Mouse (Mus musculus) kidney, embryonic 16.5 days (tissue): ENCODE measurements at regions not wholly inside any gene's neighbourhood (a gene's known extent, or its start where the extent isn't known, plus 50 kb on each side); places are given as distances from the start of the nearest gene placed in this dataset.

ENCODE experiments used
- ATAC-seq: fragments of 200-750 bp; cut with Nextera tagmentation; 2 replicates; pipeline ENCODE4 v1.8.0; 2017; ENCODE audit warnings: moderate TSS enrichment; ENCODE audit not compliant: low FRiP score, low TSS enrichment
- H3K27ac ChIP-seq: fragments of 300-500 bp; sonication (generic); 2 replicates; pipeline ENCODE4 v1.5.1; 2014; ENCODE audit warnings: low read length
- H3K27me3 ChIP-seq: fragments of 300-500 bp; sonication (generic); 2 replicates; pipeline ENCODE4 v1.6.1; 2014; ENCODE audit warnings: low read length, control low read depth, mixed read lengths; ENCODE audit not compliant: insufficient read depth
- H3K36me3 ChIP-seq: fragments of 300-500 bp; sonication (generic); 2 replicates; pipeline ENCODE4 v1.6.1; 2014; ENCODE audit warnings: low read length, control low read depth, mixed read lengths; ENCODE audit not compliant: insufficient read depth
- H3K4me1 ChIP-seq: fragments of 300-500 bp; sonication (generic); 2 replicates; pipeline ENCODE4 v1.6.1; 2014; ENCODE audit warnings: low read length, control low read depth, mixed read lengths; ENCODE audit not compliant: insufficient read depth
- H3K4me2 ChIP-seq: fragments of 300-500 bp; sonication (generic); replicated peaks from 2 replicates; pipeline ENCODE4 v1.6.1; 2014; ENCODE audit warnings: low read depth, low read length
- H3K4me3 ChIP-seq: fragments of 300-500 bp; sonication (generic); 2 replicates; pipeline ENCODE4 v1.5.1; 2014; ENCODE audit warnings: mild to moderate bottlenecking, low read length
- H3K9ac ChIP-seq: fragments of 300-500 bp; sonication (generic); replicated peaks from 2 replicates; pipeline ENCODE4 v1.6.1; 2014; ENCODE audit warnings: low read length
- H3K9me3 ChIP-seq: fragments of 300-500 bp; sonication (generic); 2 replicates; pipeline ENCODE4 v1.6.1; 2016; ENCODE audit warnings: low read length, control low read depth
- WGBS: fragments of 180-500 bp; shearing (Covaris S2); extraction: QIAGEN DNeasy Blood & Tissue Kit; methylation state at CpG from one replicate; pipeline ENCODE4 v1.1.7; 2014; 5-methylcytosine and 5-hydroxymethylcytosine counted together

- Histone ChIP-seq H3K9me3 (no peaks in the 10 kb centered on the region), H3K9ac (peak overlapping the region; percentile 46; the same call in 1 of the 2 replicates), H3K4me1 (peaks cover 20% of the 10 kb centered on the region), H3K4me2 (peak overlapping the region; percentile 61), H3K27ac (peak overlapping the region; percentile 29; the same call in 1 of the 2 replicates), H3K4me3 (peak overlapping the region; percentile 18), H3K36me3 (no peaks in the 10 kb centered on the region), H3K27me3 (no peaks in the 10 kb centered on the region)
- ATAC-seq = peak; percentile 82
- 11% methylated on average over 14 of the region's 14 CpGs for WGBS
Observed at GRCm38 (mm10) chr4:87369626-87370234, 139.5 kb upstream of the Slc24a2 start.

- no peaks in the 10 kb centered on the region for H3K9me3 ChIP-seq
- H3K4me3 ChIP-seq = peak overlapping the region; percentile 45
- 6% methylated on average over 20 of the region's 20 CpGs for WGBS
- peak overlapping the region; percentile 63 for H3K9ac ChIP-seq
- H3K4me1 ChIP-seq = peaks cover 20% of the 10 kb centered on the region
- H3K36me3 ChIP-seq = no peaks in the 10 kb centered on the region
- H3K4me2 ChIP-seq = peak overlapping the region; percentile 61
- H3K27me3 ChIP-seq = no peaks in the 10 kb centered on the region
- ATAC-seq = peak; percentile 76
- H3K27ac ChIP-seq = peak overlapping the region; percentile 17; the same call in 1 of the 2 replicates
Observed at GRCm38 (mm10) chr4:87368413-87369160, 138.3 kb upstream of the Slc24a2 start.

GRCm38 (mm10) chr4:87367732-87368412 lies 137.6 kb upstream of the Slc24a2 start:
- Histone ChIP-seq H3K4me2 (peak overlapping the region; percentile 61), H3K4me3 (peak overlapping the region; percentile 45), H3K9me3 (no peaks in the 10 kb centered on the region), H3K27me3 (no peaks in the 10 kb centered on the region), H3K9ac (peak overlapping the region; percentile 63), H3K27ac (peak overlapping the region; percentile 80; the same call in 1 of the 2 replicates), H3K4me1 (peaks cover 20% of the 10 kb centered on the region), H3K36me3 (no peaks in the 10 kb centered on the region)
- 5% methylated on average over 19 of the region's 19 CpGs for WGBS
- ATAC-seq = peak; percentile 84

GRCm38 (mm10) chr4:87362201-87362600 lies 131.9 kb upstream of the Slc24a2 start:
- Histone ChIP-seq H3K27me3 (no peaks in the 10 kb centered on the region), H3K4me3 (no peak overlapping the region), H3K36me3 (no peaks in the 10 kb centered on the region), H3K9ac (no peak overlapping the region), H3K9me3 (no peaks in the 10 kb centered on the region), H3K4me2 (no peak overlapping the region), H3K4me1 (no peaks in the 10 kb centered on the region), H3K27ac (no peak overlapping the region)
- WGBS = 23% methylated on average over 6 of the region's 6 CpGs
- ATAC-seq = peak; percentile 51; the same call in 1 of the 2 replicates

GRCm38 (mm10) chr4:87359483-87359882 lies 129.2 kb upstream of the Slc24a2 start:
- H3K27ac ChIP-seq = no peak overlapping the region
- ATAC-seq = peak; percentile 46; the same call in 1 of the 2 replicates
- 26% methylated on average over 9 of the region's 9 CpGs for WGBS
- H3K4me1 ChIP-seq = no peaks in the 10 kb centered on the region
- H3K36me3 ChIP-seq = no peaks in the 10 kb centered on the region
- H3K9me3 ChIP-seq = no peaks in the 10 kb centered on the region
- H3K4me2 ChIP-seq = peak overlapping the region; percentile 41
- H3K4me3 ChIP-seq = no peak overlapping the region
- H3K9ac ChIP-seq = no peak overlapping the region
- no peaks in the 10 kb centered on the region for H3K27me3 ChIP-seq

GRCm38 (mm10) chr4:87359004-87359403 lies 128.7 kb upstream of the Slc24a2 start:
- H3K36me3 ChIP-seq = no peaks in the 10 kb centered on the region
- no peak overlapping the region for H3K4me2 ChIP-seq
- H3K4me3 ChIP-seq = no peak overlapping the region
- no peak overlapping the region for H3K9ac ChIP-seq
- H3K27me3 ChIP-seq = no peaks in the 10 kb centered on the region
- H3K27ac ChIP-seq = no peak overlapping the region
- ATAC-seq = 0 out of 2 replicates have a peak, but pooled peaks have one; percentile 39
- 96% methylated on average over 3 of the region's 3 CpGs for WGBS
- H3K4me1 ChIP-seq = no peaks in the 10 kb centered on the region
- H3K9me3 ChIP-seq = no peaks in the 10 kb centered on the region

- H3K27ac ChIP-seq = no peak overlapping the region
- no peak for ATAC-seq
- 86% methylated on average over 2 of the region's 2 CpGs for WGBS
Observed at GRCm38 (mm10) chr4:87332968-87333367, 102.7 kb upstream of the Slc24a2 start.

GRCm38 (mm10) chr4:87329136-87329535 lies 98.9 kb upstream of the Slc24a2 start:
- WGBS = 77% methylated on average over 6 of the region's 6 CpGs
- no peak overlapping the region for H3K9ac ChIP-seq
- no peaks in the 10 kb centered on the region for H3K9me3 ChIP-seq
- no peaks in the 10 kb centered on the region for H3K27me3 ChIP-seq
- H3K27ac ChIP-seq = no peak overlapping the region
- no peaks in the 10 kb centered on the region for H3K4me1 ChIP-seq
- H3K36me3 ChIP-seq = no peaks in the 10 kb centered on the region
- no peak overlapping the region for H3K4me2 ChIP-seq
- no peak for ATAC-seq
- no peak overlapping the region for H3K4me3 ChIP-seq

More at GRCm38 (mm10) chr4:87332968-87333367, 102.7 kb upstream of the Slc24a2 start:
- Histone ChIP-seq H3K4me1 (no peaks in the 10 kb centered on the region), H3K9me3 (no peaks in the 10 kb centered on the region), H3K4me2 (no peak overlapping the region), H3K36me3 (no peaks in the 10 kb centered on the region), H3K4me3 (no peak overlapping the region), H3K9ac (no peak overlapping the region), H3K27me3 (no peaks in the 10 kb centered on the region)

- H3K27me3 ChIP-seq = no peaks in the 10 kb centered on the region
- H3K36me3 ChIP-seq = no peaks in the 10 kb centered on the region
- no peak overlapping the region for H3K4me3 ChIP-seq
- no peaks in the 10 kb centered on the region for H3K4me1 ChIP-seq
- no peak overlapping the region for H3K27ac ChIP-seq
- H3K9ac ChIP-seq = no peak overlapping the region
- no peak overlapping the region for H3K4me2 ChIP-seq
- H3K9me3 ChIP-seq = no peaks in the 10 kb centered on the region
- WGBS = 66% methylated on average over 2 of the region's 2 CpGs
- ATAC-seq = no peak
Observed at GRCm38 (mm10) chr4:87321726-87322349, 91.6 kb upstream of the Slc24a2 start.
